Mouse (Mus musculus) forebrain, embryonic 10.5 days (tissue): ENCODE measurements around the gene Klk1b26. TPM values are rescaled to one million over a fixed set of nuclear protein-coding genes. Genes with fewer than 3 reads are reported as not detected.

ENCODE experiments used
- polyA plus RNA-seq: library from polyadenylated mRNA; unstranded; fragments of >200 nt; fragmentation: Nextera tagmentation; extraction: Ambion mirVana; gene quantifications from 2 replicates; pipeline ENCODE4 v1.2.1, GENCODE M21; 2016

Klk1b26 gene
- polyA plus RNA-seq, 1 experiment from 2014 or later, result not detected

Other genes starting within 250 kb of the Klk1b26 start
- gene Klk12, start 243.3 kb upstream of the Klk1b26 start, polyA plus RNA-seq, result not detected in 2 replicates
- 0.11 TPM in 1 of 2 replicates, not detected in the other for gene Klk11, start 237.6 kb upstream of the Klk1b26 start, polyA plus RNA-seq
- 0.11 and 0.43 TPM in 2 replicates for gene Klk10, start 231.1 kb upstream of the Klk1b26 start, polyA plus RNA-seq
- gene Klk9, start 220.3 kb upstream of the Klk1b26 start, polyA plus RNA-seq, result not detected in 2 replicates
- gene Klk8, start 214.6 kb upstream of the Klk1b26 start, polyA plus RNA-seq, result 12.6 and 12.8 TPM in 2 replicates
- gene Klk7, start 200.9 kb upstream of the Klk1b26 start, polyA plus RNA-seq, result not detected in 2 replicates
- gene Klk6, start 187.7 kb upstream of the Klk1b26 start, polyA plus RNA-seq, result not detected in 2 replicates
- 0.19 and 0.30 TPM in 2 replicates for gene Klk5, start 170.2 kb upstream of the Klk1b26 start, polyA plus RNA-seq
- gene Klk4, start 131.0 kb upstream of the Klk1b26 start, polyA plus RNA-seq, result not detected in 2 replicates
- gene Klk15, start 78.4 kb upstream of the Klk1b26 start, polyA plus RNA-seq, result not detected in 2 replicates
- gene Klk1b8, start 61.5 kb upstream of the Klk1b26 start, polyA plus RNA-seq, result not detected in 2 replicates
- not detected in 2 replicates for gene Klk1b1, start 45.4 kb upstream of the Klk1b26 start, polyA plus RNA-seq
- not detected in 2 replicates for gene Klk1b9, start 36.1 kb upstream of the Klk1b26 start, polyA plus RNA-seq
- gene Klk1b11, start 16.3 kb upstream of the Klk1b26 start, polyA plus RNA-seq, result not detected in 2 replicates
- not detected in 2 replicates for gene Klk1b27, start 40.1 kb downstream of the Klk1b26 start, polyA plus RNA-seq
- not detected in 2 replicates for gene Klk1b21, start 90.2 kb downstream of the Klk1b26 start, polyA plus RNA-seq
- gene Klk1b22, start 100.5 kb downstream of the Klk1b26 start, polyA plus RNA-seq, result not detected in 2 replicates
- not detected in 2 replicates for gene Klk1b16, start 124.6 kb downstream of the Klk1b26 start, polyA plus RNA-seq
- not detected in 2 replicates for gene Klk1b24, start 176.1 kb downstream of the Klk1b26 start, polyA plus RNA-seq
- not detected in 2 replicates for gene Klk1b3, start 186.0 kb downstream of the Klk1b26 start, polyA plus RNA-seq
- gene Klk1b4, start 195.3 kb downstream of the Klk1b26 start, polyA plus RNA-seq, result not detected in 2 replicates
- gene Klk1b5, start 203.8 kb downstream of the Klk1b26 start, polyA plus RNA-seq, result not detected in 2 replicates
- not detected in 2 replicates for gene Klk1, start 213.2 kb downstream of the Klk1b26 start, polyA plus RNA-seq
- not detected in 2 replicates for gene Gm36864, start 224.0 kb downstream of the Klk1b26 start, polyA plus RNA-seq
- 1.3 and 1.4 TPM in 2 replicates for gene 1700028J19Rik, start 234.5 kb downstream of the Klk1b26 start, polyA plus RNA-seq
- gene 2410002F23Rik, start 234.6 kb downstream of the Klk1b26 start, polyA plus RNA-seq, result 197 and 209 TPM in 2 replicates
- 0.12 TPM in 1 of 2 replicates, not detected in the other for gene Acp4, start 245.2 kb downstream of the Klk1b26 start, polyA plus RNA-seq
- gene Gm15517, start 249.3 kb downstream of the Klk1b26 start, polyA plus RNA-seq, result 1.2 TPM in 1 of 2 replicates, not detected in the other